Mouse (Mus musculus): ENCODE data around the gene Cep170b. TPM values are rescaled to one million over a fixed set of nuclear protein-coding genes. Genes with fewer than 3 reads are reported as not detected.

The Cep170b gene
- polyA plus RNA-seq, 1 experiment from 2014 or later, result 3.9 TPM

DNA sequence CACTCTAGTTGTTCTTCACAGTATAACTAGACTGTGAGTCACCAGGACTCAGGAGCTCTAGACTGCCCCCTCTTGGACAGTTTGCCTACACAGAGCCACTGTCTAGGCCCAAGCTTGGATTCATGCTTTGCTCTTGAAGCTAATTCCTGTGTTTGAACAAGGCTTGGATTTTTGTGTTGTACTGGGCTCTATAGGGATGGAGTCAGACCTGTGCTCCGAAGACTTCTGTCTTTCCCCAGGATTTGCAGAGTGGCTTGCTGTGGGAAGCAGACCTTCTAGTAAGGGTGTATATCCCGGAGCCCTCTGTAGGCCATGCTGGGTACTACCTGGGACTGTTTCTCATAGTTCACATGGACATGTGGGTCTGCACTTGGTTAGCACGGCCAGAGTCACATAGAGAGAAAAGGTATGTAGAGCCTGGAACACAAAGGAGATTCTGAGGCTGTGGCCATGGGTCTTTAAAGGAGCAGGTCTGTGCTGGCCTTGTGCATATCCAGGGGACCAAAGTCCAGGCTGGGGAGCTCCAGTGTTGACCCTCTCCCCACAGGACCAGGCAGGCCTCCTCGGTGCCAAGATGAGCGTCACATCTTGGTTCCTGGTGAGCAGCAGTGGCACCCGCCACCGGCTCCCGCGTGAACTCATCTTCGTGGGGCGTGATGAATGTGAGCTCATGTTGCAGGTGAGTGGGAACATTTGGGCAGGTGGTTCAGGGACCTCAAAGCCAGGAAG lies 4.0 kb downstream of the Cep170b start:
- Histone ChIP-seq H3K9ac (no peak overlapping the region), H3K4me3 (replicated peaks) (no peak overlapping the region), H3K4me1 (replicated peaks) (peaks cover 15% of the 10 kb centered on the region), H3K36me3 (replicated peaks) (no peaks in the 10 kb centered on the region), H3K4me2 (no peak overlapping the region), H3K27ac (replicated peaks) (no peak overlapping the region), H3K27me3 (peaks cover 50% of the 10 kb centered on the region), H3K9me3 (replicated peaks) (no peaks in the 10 kb centered on the region)
- no peak for ATAC-seq (ENCODE audit: insufficient read depth)
- 60% methylated on average over 11 of the region's 11 CpGs for WGBS (ENCODE audit: insufficient replicate concordance)

DNA sequence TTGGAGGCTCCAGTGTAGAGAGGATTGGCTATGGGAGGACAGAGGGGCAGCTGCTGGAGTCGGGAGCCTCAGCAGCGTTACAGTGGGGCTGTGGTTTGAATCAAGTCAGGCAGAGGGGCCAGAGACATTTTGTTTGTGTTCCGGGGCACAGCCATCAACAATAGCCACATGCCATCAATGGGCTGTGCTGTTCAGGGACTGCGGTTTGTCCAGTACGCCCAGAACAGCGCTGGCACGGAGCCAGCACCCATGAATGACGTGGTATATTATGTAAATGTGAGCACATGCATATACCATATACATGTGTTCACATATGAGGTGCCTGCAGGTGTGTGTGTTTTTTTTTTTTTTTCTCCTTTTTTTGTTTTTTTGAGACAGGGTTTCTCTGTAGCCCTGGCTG lies 7.5 kb downstream of the Cep170b start:
- H3K4me3 ChIP-seq (replicated peaks), result no peak overlapping the region
- no peaks in the 10 kb centered on the region for H3K9me3 ChIP-seq (replicated peaks)
- no peak overlapping the region for H3K9ac ChIP-seq
- no peak overlapping the region for H3K4me2 ChIP-seq
- peaks cover 6% of the 10 kb centered on the region for H3K4me1 ChIP-seq (replicated peaks)
- no peak overlapping the region for H3K27ac ChIP-seq (replicated peaks)
- peaks cover 16% of the 10 kb centered on the region for H3K27me3 ChIP-seq
- ATAC-seq (ENCODE audit: insufficient read depth), result no peak
- WGBS (ENCODE audit: insufficient replicate concordance), result 52% methylated on average over 8 of the region's 8 CpGs
- H3K36me3 ChIP-seq (replicated peaks), result no peaks in the 10 kb centered on the region

- no peaks in the 10 kb centered on the region for H3K27me3 ChIP-seq
- H3K27ac ChIP-seq (replicated peaks), result no peak overlapping the region
- WGBS (ENCODE audit: insufficient replicate concordance), result 58% methylated on average over 14 of the region's 14 CpGs
- H3K4me1 ChIP-seq (replicated peaks), result no peaks in the 10 kb centered on the region
- no peaks in the 10 kb centered on the region for H3K9me3 ChIP-seq (replicated peaks)
- H3K9ac ChIP-seq, result no peak overlapping the region
- ATAC-seq (ENCODE audit: insufficient read depth), result no peak
- no peak overlapping the region for H3K4me2 ChIP-seq
- no peak overlapping the region for H3K4me3 ChIP-seq (replicated peaks)
- H3K36me3 ChIP-seq (replicated peaks), result no peaks in the 10 kb centered on the region
Observed at GRCm38 (mm10) chr12:112730808-112731207, 10.6 kb downstream of the Cep170b start.

DNA sequence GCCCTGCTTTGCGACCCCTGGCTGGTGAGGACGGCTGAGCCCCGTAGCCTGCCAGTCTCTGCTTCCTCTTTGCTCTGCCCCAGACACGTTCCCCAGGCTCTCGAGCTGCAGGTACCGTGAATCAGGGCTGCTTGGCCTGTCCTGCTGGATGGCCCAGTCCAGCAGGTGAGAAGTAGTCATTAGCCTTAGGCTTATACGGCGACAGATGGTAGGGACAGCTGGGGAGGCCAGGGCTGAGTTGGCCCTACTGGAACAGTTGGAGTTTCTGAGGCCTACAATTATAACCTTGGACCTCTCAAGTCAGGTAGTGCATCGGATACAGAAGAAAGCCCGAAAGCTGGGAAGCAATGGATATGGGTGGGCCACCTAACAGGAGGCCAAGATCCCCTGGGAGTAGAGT lies 12.3 kb downstream of the Cep170b start:
- Histone ChIP-seq H3K27me3 (no peaks in the 10 kb centered on the region), H3K4me3 (replicated peaks) (no peak overlapping the region), H3K9me3 (replicated peaks) (no peaks in the 10 kb centered on the region), H3K4me1 (replicated peaks) (no peaks in the 10 kb centered on the region), H3K9ac (no peak overlapping the region), H3K36me3 (replicated peaks) (no peaks in the 10 kb centered on the region), H3K4me2 (no peak overlapping the region), H3K27ac (replicated peaks) (no peak overlapping the region)
- ATAC-seq (ENCODE audit: insufficient read depth), result no peak
- 75% methylated on average over 10 of the region's 10 CpGs for WGBS (ENCODE audit: insufficient replicate concordance)

GRCm38 (mm10) chr12:112734108-112734820 lies 14.0 kb downstream of the Cep170b start:
- no peaks in the 10 kb centered on the region for H3K9me3 ChIP-seq (replicated peaks)
- no peak overlapping the region for H3K4me3 ChIP-seq (replicated peaks)
- no peak overlapping the region for H3K4me2 ChIP-seq
- no peak for ATAC-seq (ENCODE audit: insufficient read depth)
- no peak overlapping the region for H3K9ac ChIP-seq
- 0 out of 2 replicates have a peak, but pooled peaks cover 4% of the 10 kb centered on the region for H3K36me3 ChIP-seq (replicated peaks)
- no peaks in the 10 kb centered on the region for H3K4me1 ChIP-seq (replicated peaks)
- no peaks in the 10 kb centered on the region for H3K27me3 ChIP-seq
- 60% methylated on average over 2 of the region's 2 CpGs for whole genome bisulfite sequencing (ENCODE audit: insufficient replicate concordance)
- no peak overlapping the region for H3K27ac ChIP-seq (replicated peaks)

- 66% methylated on average over 19 of the region's 19 CpGs for WGBS (ENCODE audit: insufficient replicate concordance)
- Histone ChIP-seq H3K9me3 (replicated peaks) (no peaks in the 10 kb centered on the region), H3K4me3 (replicated peaks) (no peak overlapping the region), H3K4me2 (no peak overlapping the region), H3K4me1 (replicated peaks) (no peaks in the 10 kb centered on the region), H3K27ac (replicated peaks) (no peak overlapping the region), H3K36me3 (replicated peaks) (0 out of 2 replicates have a peak, but pooled peaks cover 4% of the 10 kb centered on the region), H3K9ac (no peak overlapping the region), H3K27me3 (no peaks in the 10 kb centered on the region)
- no peak for ATAC-seq (ENCODE audit: insufficient read depth)
Observed at GRCm38 (mm10) chr12:112734881-112735655, 14.8 kb downstream of the Cep170b start.

DNA sequence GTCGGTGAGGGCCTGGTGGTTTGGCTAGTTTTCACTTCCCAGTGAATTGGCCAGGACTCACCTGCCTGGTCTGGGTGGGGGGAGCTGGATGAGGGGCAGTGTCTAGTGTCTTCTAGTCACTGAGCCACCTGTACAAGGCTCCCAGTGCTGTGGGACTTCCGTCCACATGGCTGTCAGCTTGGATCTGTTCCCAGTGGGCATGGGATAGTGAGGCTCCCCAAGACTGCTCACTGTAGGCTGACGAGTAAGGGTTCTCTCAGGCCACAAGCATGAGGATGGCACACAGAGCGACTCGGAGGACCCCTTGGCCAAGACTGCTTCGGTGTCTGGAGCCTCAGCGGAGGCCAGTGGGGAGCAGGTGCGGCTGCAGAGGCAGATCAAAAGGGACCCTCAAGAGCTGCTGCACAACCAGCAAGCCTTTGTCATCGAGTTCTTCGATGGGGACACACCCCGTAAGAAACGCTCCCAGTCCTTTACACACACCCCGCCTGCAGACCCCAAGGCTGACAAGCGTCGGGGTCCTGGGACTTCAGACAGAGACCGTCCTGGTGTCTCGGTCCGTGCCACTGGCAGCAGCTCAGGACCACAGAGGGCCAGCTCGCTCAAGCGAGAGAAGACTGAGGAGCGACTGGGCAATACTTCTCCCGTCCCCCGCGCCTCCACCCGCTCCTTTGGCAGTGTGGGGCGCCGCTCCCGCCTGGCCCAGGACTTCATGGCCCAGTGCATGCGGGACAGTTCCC lies 15.8 kb downstream of the Cep170b start:
- no peaks in the 10 kb centered on the region for H3K9me3 ChIP-seq (replicated peaks)
- 75% methylated on average over 29 of the region's 29 CpGs for WGBS (ENCODE audit: insufficient replicate concordance)
- no peak overlapping the region for H3K27ac ChIP-seq (replicated peaks)
- H3K9ac ChIP-seq, result no peak overlapping the region
- 0 out of 2 replicates have a peak, but pooled peaks cover 4% of the 10 kb centered on the region for H3K36me3 ChIP-seq (replicated peaks)
- no peak overlapping the region for H3K4me3 ChIP-seq (replicated peaks)
- no peak overlapping the region for H3K4me2 ChIP-seq
- ATAC-seq (ENCODE audit: insufficient read depth), result no peak
- H3K27me3 ChIP-seq, result no peaks in the 10 kb centered on the region
- no peaks in the 10 kb centered on the region for H3K4me1 ChIP-seq (replicated peaks)

GRCm38 (mm10) chr12:112736636-112736925 lies 16.3 kb downstream of the Cep170b start:
- H3K27me3 ChIP-seq, result no peaks in the 10 kb centered on the region
- no peaks in the 10 kb centered on the region for H3K9me3 ChIP-seq (replicated peaks)
- H3K9ac ChIP-seq, result no peak overlapping the region
- no peak overlapping the region for H3K27ac ChIP-seq (replicated peaks)
- H3K36me3 ChIP-seq (replicated peaks), result 0 out of 2 replicates have a peak, but pooled peaks cover 4% of the 10 kb centered on the region
- ATAC-seq (ENCODE audit: insufficient read depth), result no peak
- no peak overlapping the region for H3K4me3 ChIP-seq (replicated peaks)
- no peaks in the 10 kb centered on the region for H3K4me1 ChIP-seq (replicated peaks)
- 67% methylated on average over 10 of the region's 10 CpGs for WGBS (ENCODE audit: insufficient replicate concordance)
- no peak overlapping the region for H3K4me2 ChIP-seq

DNA sequence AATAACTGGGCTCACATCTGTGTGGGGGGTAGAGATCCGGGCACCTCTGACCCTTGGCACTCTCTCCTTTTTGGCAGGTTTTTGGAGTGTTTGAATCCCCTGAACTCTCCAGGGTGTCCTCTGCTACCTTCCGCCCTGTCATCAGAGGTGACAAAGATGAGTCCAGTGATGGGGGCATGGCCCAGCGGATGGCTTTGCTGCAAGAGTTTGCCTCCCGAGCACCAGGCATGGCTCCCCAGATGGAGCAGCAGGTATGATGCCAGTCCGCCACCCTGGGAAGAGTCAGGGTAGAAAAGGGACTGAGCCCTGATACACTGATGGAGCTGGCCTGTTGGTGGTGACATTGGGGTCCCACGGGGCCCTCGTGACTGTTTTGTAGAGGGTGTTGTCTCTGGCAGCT lies 16.8 kb downstream of the Cep170b start:
- no peak for ATAC-seq (ENCODE audit: insufficient read depth)
- Histone ChIP-seq H3K4me3 (replicated peaks) (no peak overlapping the region), H3K9me3 (replicated peaks) (no peaks in the 10 kb centered on the region), H3K36me3 (replicated peaks) (0 out of 2 replicates have a peak, but pooled peaks cover 4% of the 10 kb centered on the region), H3K9ac (no peak overlapping the region), H3K4me1 (replicated peaks) (no peaks in the 10 kb centered on the region), H3K27me3 (no peaks in the 10 kb centered on the region), H3K4me2 (no peak overlapping the region), H3K27ac (replicated peaks) (no peak overlapping the region)
- WGBS (ENCODE audit: insufficient replicate concordance), result 68% methylated on average over 7 of the region's 7 CpGs

DNA sequence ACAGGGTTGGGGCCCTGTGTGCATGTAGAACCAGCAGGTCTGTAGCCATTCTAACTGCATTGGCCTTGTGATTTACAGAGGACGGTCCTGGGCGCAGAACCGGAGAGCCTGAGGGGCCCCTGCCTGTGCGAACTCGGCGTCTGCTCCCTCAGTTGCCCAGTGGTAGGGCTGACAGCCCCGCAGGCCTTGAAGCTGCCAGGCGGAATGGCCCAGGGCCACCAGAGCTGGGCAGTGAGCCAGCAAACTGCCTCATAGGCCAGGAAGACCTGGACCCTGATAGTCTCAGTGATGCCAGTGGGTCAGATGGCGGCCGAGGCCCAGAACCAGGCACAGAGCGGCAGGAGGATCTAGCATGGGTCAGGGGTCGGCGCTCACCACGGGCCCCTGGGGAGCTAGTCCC lies 17.5 kb downstream of the Cep170b start:
- 0 out of 2 replicates have a peak, but pooled peaks cover 4% of the 10 kb centered on the region for H3K36me3 ChIP-seq (replicated peaks)
- H3K9ac ChIP-seq, result no peak overlapping the region
- no peaks in the 10 kb centered on the region for H3K9me3 ChIP-seq (replicated peaks)
- H3K27ac ChIP-seq (replicated peaks), result no peak overlapping the region
- no peaks in the 10 kb centered on the region for H3K27me3 ChIP-seq
- WGBS (ENCODE audit: insufficient replicate concordance), result 81% methylated on average over 14 of the region's 14 CpGs
- H3K4me2 ChIP-seq, result no peak overlapping the region
- no peak overlapping the region for H3K4me3 ChIP-seq (replicated peaks)
- H3K4me1 ChIP-seq (replicated peaks), result 0 out of 2 replicates have a peak, but pooled peaks cover under 1% of the 10 kb centered on the region
- no peak for ATAC-seq (ENCODE audit: insufficient read depth)

Measured in liver, embryonic 15.5 days (tissue).